Mouse (Mus musculus): Measurements from ENCODE around the gene Scd4. TPM values are rescaled to one million over a fixed set of nuclear protein-coding genes. Genes with fewer than 3 reads are reported as not detected.

The Scd4 gene
- total RNA-seq, 2 experiments from 2014 or later: 0.38 TPM; not detected in 1

Other genes with a start within 250 kb of the Scd4 start
- 17.8 and 19.0 TPM in 2 replicates for gene Chuk, start 225.6 kb upstream of the Scd4 start, total RNA-seq (2015; ENCODE audit: low replicate concordance)
- 46.2 and 57.2 TPM in 2 replicates for gene Chuk, start 225.6 kb upstream of the Scd4 start, total RNA-seq (2017; ENCODE audit: low replicate concordance)
- gene Cwf19l1, start 197.2 kb upstream of the Scd4 start, total RNA-seq (2015; ENCODE audit: low replicate concordance): 16.7 and 22.1 TPM in 2 replicates
- 4.3 and 8.2 TPM in 2 replicates for gene Cwf19l1, start 197.2 kb upstream of the Scd4 start, total RNA-seq (2017; ENCODE audit: low replicate concordance)
- 20.1 and 37.1 TPM in 2 replicates for gene Bloc1s2, start 186.6 kb upstream of the Scd4 start, total RNA-seq (2015; ENCODE audit: low replicate concordance)
- 13.1 and 13.9 TPM in 2 replicates for gene Bloc1s2, start 186.6 kb upstream of the Scd4 start, total RNA-seq (2017; ENCODE audit: low replicate concordance)
- not detected in 2 replicates for gene Pkd2l1, start 140.7 kb upstream of the Scd4 start, total RNA-seq (2015; ENCODE audit: low replicate concordance)
- gene Pkd2l1, start 140.7 kb upstream of the Scd4 start, total RNA-seq (2017; ENCODE audit: low replicate concordance): not detected in 2 replicates
- not detected in 2 replicates for gene Scd3, start 129.8 kb upstream of the Scd4 start, total RNA-seq (2015; ENCODE audit: low replicate concordance)
- not detected in 2 replicates for gene Scd3, start 129.8 kb upstream of the Scd4 start, total RNA-seq (2017; ENCODE audit: low replicate concordance)
- 11.3 and 16.7 TPM in 2 replicates for gene Scd2, start 39.4 kb upstream of the Scd4 start, total RNA-seq (2015; ENCODE audit: low replicate concordance)
- gene Scd2, start 39.4 kb upstream of the Scd4 start, total RNA-seq (2017; ENCODE audit: low replicate concordance): 17.3 and 20.9 TPM in 2 replicates
- gene Scd1, start 74.8 kb downstream of the Scd4 start, total RNA-seq (2015; ENCODE audit: low replicate concordance): 10.0 and 11.3 TPM in 2 replicates
- 9.5 and 11.2 TPM in 2 replicates for gene Scd1, start 74.8 kb downstream of the Scd4 start, total RNA-seq (2017; ENCODE audit: low replicate concordance)
- not detected in 2 replicates for gene Wnt8b, start 160.4 kb downstream of the Scd4 start, total RNA-seq (2015; ENCODE audit: low replicate concordance)
- gene Wnt8b, start 160.4 kb downstream of the Scd4 start, total RNA-seq (2017; ENCODE audit: low replicate concordance): not detected in 2 replicates
- gene Sec31b, start 212.8 kb downstream of the Scd4 start, total RNA-seq (2015; ENCODE audit: low replicate concordance): 0.42 TPM in 1 of 2 replicates, not detected in the other
- gene Sec31b, start 212.8 kb downstream of the Scd4 start, total RNA-seq (2017; ENCODE audit: low replicate concordance): 0.26 and 0.56 TPM in 2 replicates
- gene Gm20538, start 219.7 kb downstream of the Scd4 start, total RNA-seq (2015; ENCODE audit: low replicate concordance): not detected in 2 replicates
- not detected in 2 replicates for gene Gm20538, start 219.7 kb downstream of the Scd4 start, total RNA-seq (2017; ENCODE audit: low replicate concordance)
- 83.0 and 127 TPM in 2 replicates for gene Ndufb8, start 222.3 kb downstream of the Scd4 start, total RNA-seq (2015; ENCODE audit: low replicate concordance)
- gene Ndufb8, start 222.3 kb downstream of the Scd4 start, total RNA-seq (2017; ENCODE audit: low replicate concordance): 60.4 and 63.0 TPM in 2 replicates
- gene Hif1an, start 229.8 kb downstream of the Scd4 start, total RNA-seq (2015; ENCODE audit: low replicate concordance): 2.1 TPM in 2 replicates
- gene Hif1an, start 229.8 kb downstream of the Scd4 start, total RNA-seq (2017; ENCODE audit: low replicate concordance): 3.5 and 4.1 TPM in 2 replicates